Mouse (Mus musculus): Measurements from ENCODE around the gene C530008M17Rik. TPM values are rescaled to one million over a fixed set of nuclear protein-coding genes. Genes with fewer than 3 reads are reported as not detected.

C530008M17Rik gene
- total RNA-seq, 2 experiments from 2014 or later: 1.8 to 2.4 TPM

DNA sequence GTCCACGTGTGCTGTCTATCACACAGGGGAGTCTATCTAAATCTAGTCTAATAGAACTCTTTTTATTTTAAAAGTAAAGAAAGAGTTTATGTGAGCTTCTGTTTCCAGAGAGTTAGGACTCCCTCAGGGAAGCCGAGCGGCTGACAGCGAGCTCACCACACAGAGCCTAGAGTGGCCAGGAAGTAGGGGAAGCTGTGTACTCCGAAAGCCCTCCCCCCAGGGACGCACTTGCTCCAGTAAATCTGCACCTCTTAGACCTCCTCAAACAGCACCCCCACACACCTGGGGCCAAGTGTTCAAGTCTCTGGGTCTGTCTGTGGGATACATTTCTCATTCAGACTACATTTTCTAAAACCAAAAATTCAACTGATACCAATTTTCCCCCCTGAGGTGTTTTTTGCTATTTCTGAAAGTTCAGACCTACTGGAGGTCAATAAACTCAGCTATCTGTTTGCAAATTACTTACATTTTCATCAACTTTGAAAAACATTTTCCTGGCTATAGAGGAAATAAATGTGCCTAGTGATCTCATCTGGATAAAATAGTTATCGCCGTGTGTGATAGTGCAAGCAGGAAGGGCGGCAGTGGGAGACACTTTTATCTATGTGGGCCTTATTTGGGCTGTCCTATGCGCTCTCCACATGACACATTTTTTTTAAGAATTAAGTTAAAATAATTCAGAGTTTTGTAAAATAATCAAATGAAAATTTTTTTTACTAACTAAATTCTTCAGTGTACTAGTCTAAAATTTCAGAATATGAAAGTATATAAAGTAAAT, 11.0 kb upstream of the C530008M17Rik start:
- DNase-seq: no peak
- no peak overlapping the region for H3K4me3 ChIP-seq

DNA sequence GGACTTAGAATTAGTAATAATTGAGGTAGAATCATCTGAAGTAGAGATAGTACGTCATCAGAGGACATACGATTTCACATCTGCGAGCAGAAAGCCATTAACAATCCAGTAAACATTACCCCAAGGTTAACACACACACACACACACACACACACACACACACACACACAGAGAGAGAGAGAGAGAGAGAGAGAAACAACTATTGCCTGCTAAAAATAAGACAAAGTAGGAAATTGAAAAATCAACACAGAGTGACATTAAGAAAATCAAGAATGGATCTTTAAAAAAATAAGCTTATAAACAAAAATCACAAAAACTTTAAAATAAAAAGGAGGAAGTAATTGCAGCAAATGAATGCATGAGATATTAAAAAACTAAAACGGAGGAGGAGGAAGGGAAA, 6.4 kb upstream of the C530008M17Rik start:
- Histone ChIP-seq H3K4me3 (no peak overlapping the region), H3K27ac (no peak overlapping the region)
- TF ChIP-seq CTCF (IDR thresholded peaks at IDR 0.05): no peak
- intact Hi-C loops (cut with DNase I): no loop called here
- no peak for DNase-seq

More for the DNA sequence above, 11.0 kb upstream of the C530008M17Rik start:
- intact Hi-C loops (cut with DNase I): no loop called here
- H3K27ac ChIP-seq: no peak overlapping the region
- no peak for TF ChIP-seq CTCF (IDR thresholded peaks at IDR 0.05)

DNA sequence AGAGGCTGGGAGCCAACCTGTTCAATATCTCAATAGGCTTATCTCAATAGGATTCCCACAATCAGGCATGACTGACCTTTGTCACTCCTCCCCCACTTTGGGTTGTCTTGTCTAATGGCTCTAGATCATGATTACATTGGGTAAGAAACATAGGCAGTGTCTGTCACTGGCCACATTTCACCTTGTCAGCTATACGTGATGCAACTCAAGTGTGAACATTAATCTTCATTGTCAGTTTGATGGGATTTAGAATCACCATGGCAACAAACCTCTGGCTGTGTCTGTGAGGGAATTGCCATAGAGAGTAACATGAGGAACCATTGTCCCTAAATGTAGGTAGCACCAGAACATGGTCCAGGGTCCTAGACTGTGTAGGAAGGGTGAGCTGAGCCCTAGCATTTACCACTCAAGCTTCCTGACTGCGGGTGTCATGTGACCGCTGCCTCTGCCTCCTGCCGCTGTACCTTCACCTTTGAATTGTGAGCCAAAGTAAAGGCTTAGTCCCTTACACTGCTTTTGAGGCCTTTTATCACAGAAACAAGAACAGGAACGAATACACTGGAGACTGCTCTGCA, 5.1 kb upstream of the C530008M17Rik start:
- no peak for TF ChIP-seq CTCF (IDR thresholded peaks at IDR 0.05)
- Histone ChIP-seq H3K27ac (no peak overlapping the region), H3K4me3 (no peak overlapping the region)
- intact Hi-C loops (cut with DNase I): no loop called here
- DNase-seq: no peak

DNA sequence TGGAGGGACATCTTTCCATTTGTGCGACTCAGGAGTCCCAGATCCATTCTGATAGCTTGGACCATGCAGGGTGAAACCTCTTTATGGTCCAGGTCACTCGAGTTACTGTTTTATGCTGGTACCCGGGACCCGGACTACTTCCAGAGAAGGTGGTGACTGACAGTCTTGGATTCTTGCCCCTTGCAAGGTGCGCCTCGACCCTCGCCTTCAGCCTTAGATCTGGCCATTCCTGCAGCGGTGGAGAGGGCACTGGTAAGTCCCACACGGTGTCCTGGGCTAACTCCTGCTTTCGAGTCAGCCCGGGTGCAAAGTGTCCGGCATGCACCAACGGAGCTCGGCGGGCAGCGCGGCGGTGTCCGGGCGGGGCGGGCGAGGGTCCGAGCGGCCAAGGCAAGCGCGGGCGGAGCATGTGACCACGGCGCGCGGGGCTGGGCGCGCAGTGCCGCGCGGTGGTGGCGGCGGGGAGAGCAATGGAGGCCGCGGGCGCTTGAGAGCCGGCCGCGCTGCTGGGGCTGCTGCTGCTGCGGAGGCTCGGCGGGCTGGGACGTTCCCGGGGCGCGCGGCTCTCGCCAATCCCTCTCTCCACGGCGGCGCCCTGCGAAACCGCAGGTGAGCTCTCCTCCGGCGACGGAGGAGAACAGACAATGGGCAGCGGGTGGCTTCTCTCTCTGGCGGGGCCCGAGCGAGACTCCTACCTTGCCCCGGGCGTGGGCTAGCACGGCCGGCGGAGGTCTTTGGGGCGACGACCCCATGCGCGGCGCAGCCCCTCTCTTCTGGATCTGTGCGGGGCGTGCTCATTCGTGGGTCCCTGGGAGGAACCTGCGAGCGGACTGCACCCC, 1.2 kb downstream of the C530008M17Rik start:
- intact Hi-C loops (cut with DNase I): loop anchor here (5.0 kb wide), 1 partner anchor 185 kb away; no protein-coding TSS in a partner anchor
- Histone ChIP-seq H3K27ac (peak overlapping the region; percentile 49), H3K4me3 (peak overlapping the region; percentile 78)
- peak; percentile 68 for DNase-seq
- TF ChIP-seq CTCF (IDR thresholded peaks at IDR 0.05): peak; percentile 54

DNA sequence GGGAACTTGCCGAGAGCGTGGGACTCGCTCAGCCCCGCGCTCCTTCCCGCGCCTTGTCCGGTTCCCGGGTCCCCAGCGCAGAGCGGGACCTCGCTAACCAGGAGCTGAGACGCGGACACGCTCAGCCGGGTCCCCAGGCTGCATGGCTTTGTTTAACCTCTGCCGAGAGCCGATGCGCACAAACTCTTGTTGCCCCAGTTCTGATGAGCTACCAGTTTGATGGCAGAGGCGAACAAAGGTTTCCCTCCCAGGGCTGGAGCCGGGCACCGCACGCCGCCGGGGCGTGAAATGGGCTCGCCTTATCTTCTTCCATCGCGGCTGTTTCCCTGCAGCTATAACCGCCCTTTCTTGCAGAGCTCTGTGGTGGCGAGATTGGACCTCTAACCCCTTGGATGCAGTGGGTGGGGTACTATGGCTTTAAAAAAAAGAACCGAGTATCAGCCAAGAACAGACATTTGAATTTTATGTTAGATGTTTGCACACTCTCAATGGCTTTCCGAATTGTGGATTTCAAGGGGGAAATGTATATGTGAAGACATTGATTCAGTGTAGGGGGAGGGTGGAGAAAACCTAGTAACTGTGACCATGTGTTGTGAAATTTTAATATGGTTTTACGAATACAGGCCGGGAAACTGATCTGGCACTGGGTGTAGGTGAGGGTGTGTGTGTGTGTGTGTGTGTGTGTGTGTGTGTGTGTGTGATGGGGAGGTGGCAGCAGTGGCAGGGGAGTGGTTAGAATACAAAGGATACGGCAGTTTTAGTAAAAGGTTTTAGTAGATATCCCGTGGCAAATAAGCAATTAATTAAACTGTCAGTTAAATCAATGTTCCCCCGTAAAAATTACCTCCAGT, 2.0 kb downstream of the C530008M17Rik start:
- no peak for TF ChIP-seq CTCF (IDR thresholded peaks at IDR 0.05)
- Histone ChIP-seq H3K4me3 (peak overlapping the region; percentile 78), H3K27ac (peak overlapping the region; percentile 49)
- DNase-seq: peak; percentile 31
- intact Hi-C loops (cut with DNase I): loop anchor here (5.0 kb wide), 1 partner anchor 184 kb away; no protein-coding TSS in a partner anchor

DNA sequence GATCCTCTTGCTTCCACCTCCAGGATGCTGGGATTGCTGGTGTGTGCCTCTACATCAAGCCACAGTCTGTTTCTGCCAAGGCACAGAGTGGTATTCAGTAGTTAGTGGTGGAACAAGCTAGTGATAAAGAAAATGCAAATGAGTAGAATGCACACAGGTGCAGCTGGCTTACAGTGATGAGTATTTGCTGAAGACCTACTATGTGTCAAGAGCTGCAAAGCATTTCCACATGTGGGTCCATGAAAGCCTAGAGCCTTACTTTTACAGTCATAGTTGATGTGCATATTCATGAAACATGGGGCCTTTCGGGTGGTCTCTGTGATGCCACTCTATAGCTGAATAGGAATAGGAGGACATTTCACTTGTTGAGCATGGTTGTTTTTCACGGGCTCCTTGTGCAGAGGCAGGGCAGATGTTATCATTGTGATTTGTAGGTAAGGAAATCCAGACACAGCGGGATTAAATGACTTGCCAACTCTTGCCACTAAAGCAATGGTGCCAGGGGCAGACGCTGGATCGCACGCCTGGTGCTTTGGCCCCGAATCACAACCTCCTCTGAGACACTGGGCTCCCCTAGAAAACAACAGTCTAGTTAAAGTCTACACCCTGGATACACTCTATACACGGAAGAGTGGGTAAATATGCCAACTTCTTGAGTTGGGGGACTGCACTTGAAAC, 3.8 kb downstream of the C530008M17Rik start:
- no peak overlapping the region for H3K4me3 ChIP-seq
- DNase-seq: no peak
- no peak overlapping the region for H3K27ac ChIP-seq
- intact Hi-C loops (cut with DNase I): loop anchor here (5.0 kb wide), 1 partner anchor 182 kb away; no protein-coding TSS in a partner anchor
- no peak for TF ChIP-seq CTCF (IDR thresholded peaks at IDR 0.05)

DNA sequence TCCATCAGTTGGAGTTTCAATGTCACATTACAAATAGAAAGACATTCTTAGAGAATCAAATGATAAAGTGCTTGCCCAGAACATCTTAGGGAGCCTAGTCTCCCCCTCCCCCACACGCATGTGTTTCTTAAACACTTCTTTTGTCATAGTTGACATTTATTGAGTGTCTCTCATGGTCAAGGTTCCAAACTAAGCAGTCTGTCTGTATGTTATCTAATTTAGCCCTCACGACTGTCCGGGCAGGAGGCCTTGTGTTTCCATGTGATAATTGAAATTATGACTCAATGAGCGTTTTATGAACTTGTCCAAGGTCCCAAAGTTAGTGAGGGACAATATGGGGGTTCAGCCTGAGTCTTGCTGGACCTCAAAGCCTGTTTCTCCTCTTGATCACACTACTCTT, 5.0 kb downstream of the C530008M17Rik start:
- Histone ChIP-seq H3K4me3 (no peak overlapping the region), H3K27ac (no peak overlapping the region)
- TF ChIP-seq CTCF (IDR thresholded peaks at IDR 0.05): no peak
- intact Hi-C loops (cut with DNase I): no loop called here
- no peak for DNase-seq

DNA sequence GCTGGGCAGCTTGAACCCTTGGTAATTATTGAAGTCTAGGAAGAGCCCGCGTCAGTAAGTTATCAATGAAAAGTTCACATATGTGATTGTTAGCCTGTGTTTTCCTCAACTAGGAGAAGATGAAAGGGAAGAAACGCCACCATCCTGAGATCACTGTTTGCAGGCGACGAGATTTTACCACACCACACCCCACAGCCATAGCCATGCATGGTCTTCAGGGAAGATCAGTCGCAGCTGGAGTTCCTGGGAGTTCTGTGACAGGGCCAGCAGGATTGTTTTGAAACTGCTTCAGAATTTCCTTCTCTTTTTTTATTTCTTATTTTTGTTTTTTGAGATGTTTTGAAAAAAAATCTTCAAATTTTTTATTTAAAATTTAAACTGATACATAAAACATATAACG, 8.6 kb downstream of the C530008M17Rik start:
- intact Hi-C loops (cut with DNase I): no loop called here
- Histone ChIP-seq H3K4me3 (no peak overlapping the region), H3K27ac (no peak overlapping the region)
- no peak for TF ChIP-seq CTCF (IDR thresholded peaks at IDR 0.05)
- no peak for DNase-seq

DNA sequence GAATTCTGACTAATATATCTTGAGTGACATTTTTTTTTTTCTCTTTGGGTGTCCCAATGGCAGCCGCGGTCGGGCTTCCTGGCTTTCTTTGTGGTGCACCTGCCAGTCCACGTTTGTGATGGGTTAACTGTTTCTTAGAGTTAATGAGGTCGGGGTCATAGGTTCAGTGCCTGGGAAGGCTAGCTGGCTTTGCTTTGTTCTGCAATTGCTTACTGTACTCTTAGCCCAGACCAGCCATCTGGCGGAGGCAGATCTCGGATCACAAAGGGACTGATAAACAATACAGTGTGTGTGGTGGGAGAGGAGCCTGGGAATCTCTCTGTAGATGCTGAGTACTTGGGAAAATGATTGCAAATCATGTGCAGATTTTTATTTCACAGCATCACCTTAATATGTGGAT, 9.1 kb downstream of the C530008M17Rik start:
- Histone ChIP-seq H3K27ac (no peak overlapping the region), H3K4me3 (no peak overlapping the region)

DNA sequence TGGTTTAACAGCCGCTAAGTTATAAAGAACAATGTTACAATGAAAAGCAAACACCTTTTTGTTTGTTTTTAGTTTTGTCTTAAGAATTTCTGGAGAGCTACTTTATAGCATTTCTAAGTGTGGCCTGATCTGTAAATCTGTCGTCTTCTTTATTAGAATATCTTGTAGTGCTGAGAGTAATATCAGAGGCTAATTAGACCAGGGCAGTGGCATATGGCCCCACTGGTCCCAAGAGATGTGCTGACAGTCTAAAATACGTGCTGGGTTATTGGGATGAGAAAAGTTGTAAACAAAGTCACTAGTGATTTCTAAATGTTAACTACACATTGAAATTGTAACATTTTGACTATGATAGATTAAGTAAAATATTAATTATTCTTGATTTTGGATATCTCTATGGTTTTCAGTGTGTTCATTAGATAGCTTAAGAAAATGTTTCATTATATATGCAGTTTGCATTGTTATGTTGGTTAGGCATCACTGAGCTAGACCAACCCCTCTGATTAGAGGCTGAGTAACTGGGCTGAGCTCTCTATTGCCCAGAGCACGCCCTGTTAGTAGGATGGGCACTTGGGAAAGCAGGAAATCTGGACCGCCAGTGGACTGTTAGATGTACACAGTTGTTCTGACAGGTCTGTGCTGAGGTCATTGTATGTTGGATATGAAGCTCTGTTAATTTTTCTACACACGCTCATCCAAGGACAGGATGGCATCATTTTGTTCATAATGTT, 9.9 kb downstream of the C530008M17Rik start:
- intact Hi-C loops (cut with DNase I): no loop called here

More for the DNA sequence above, 9.1 kb downstream of the C530008M17Rik start:
- no peak for DNase-seq
- TF ChIP-seq CTCF (IDR thresholded peaks at IDR 0.05): no peak
- intact Hi-C loops (cut with DNase I): no loop called here

DNA sequence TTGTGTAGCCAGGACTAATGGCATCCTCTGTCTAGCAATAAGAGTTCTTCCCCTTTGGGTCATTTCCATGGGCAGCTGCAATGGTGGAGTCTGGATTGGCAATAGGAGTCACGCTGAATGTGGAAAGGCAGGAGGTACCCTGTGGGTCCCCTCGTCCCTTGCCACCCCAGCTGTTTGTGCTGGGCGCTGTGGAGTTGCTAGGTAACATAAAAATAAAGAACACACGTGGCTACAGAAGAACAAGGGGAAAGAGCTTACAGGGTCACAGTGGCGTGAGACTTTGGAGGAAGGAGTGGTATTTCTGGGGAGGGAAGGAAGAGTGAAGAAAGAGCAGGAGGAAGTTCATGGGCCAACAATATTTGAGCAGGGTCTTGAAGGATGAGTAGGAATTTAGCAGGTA, 11.8 kb downstream of the C530008M17Rik start:
- no peak for TF ChIP-seq CTCF (IDR thresholded peaks at IDR 0.05)

More for the DNA sequence above, 9.9 kb downstream of the C530008M17Rik start:
- TF ChIP-seq CTCF (IDR thresholded peaks at IDR 0.05): no peak
- Histone ChIP-seq H3K27ac (no peak overlapping the region), H3K4me3 (no peak overlapping the region)
- DNase-seq: no peak

More for the DNA sequence above, 11.8 kb downstream of the C530008M17Rik start:
- no peak for DNase-seq
- intact Hi-C loops (cut with DNase I): no loop called here
- Histone ChIP-seq H3K27ac (no peak overlapping the region), H3K4me3 (no peak overlapping the region)

Measured in gastrocnemius, adult 2 months (tissue).